Mouse (Mus musculus): ENCODE results near the gene Spred2. TPM values are rescaled to one million over a fixed set of nuclear protein-coding genes. Genes with fewer than 3 reads are reported as not detected.

The Spred2 gene
- total and polyA plus RNA-seq, 3 experiments, result 7.8 to 76.0 (median 25.9) TPM

- Histone ChIP-seq H3K36me3 (ENCODE audit: control insufficient read depth in 1 of 2, insufficient read depth in 2 of 2, low read length in 2 of 2) (no peaks in the 10 kb centered on the region; a peak in 1 of 4 replicates), H3K79me2 (ENCODE audit: control insufficient read depth, insufficient read depth, low read length, poor library complexity) (no peaks in the 10 kb centered on the region), H3K4me3 (ENCODE audit: control insufficient read depth in 1 of 2, insufficient read depth in 1 of 2, low read depth in 2 of 2, low read length in 2 of 2) (peak overlapping the region; percentile 21 to 58; a peak in 3 of 4 replicates), H3K9ac (ENCODE audit: control insufficient read depth, low read depth, low read length, poor library complexity, severe bottlenecking) (peak overlapping the region; percentile 29), H3K4me1 (ENCODE audit: control insufficient read depth in 1 of 2, insufficient read depth in 2 of 2, low read length in 2 of 2) (peaks cover 10 to 18% of the 10 kb centered on the region in 2 experiments; a peak in 3 of 4 replicates), H3K9me3 (replicated peaks; ENCODE audit: insufficient read depth, low read length) (no peaks in the 10 kb centered on the region), H3K27me3 (ENCODE audit: control insufficient read depth in 1 of 2, insufficient read depth in 2 of 2, low read length in 2 of 2) (no peaks in the 10 kb centered on the region), H3K27ac (ENCODE audit: control insufficient read depth, low read depth, low read length) (peak overlapping the region; percentile 5; the same call in 1 of the 2 replicates)
- peak; percentile 90 for DNase-seq (ENCODE audit: low read depth, low spot score)
- no peak for TF ChIP-seq KAT2A (conservative IDR thresholded peaks at IDR 0.05; ENCODE audit: low read depth, low read length)
- TF ChIP-seq RCOR1 (IDR thresholded peaks at IDR 0.05; ENCODE audit: low read depth, low read length), result no peak
- TF ChIP-seq ZC3H11A (IDR thresholded peaks at IDR 0.05; ENCODE audit: low read depth, low read length), result no peak
- TF ChIP-seq SIN3A (IDR thresholded peaks at IDR 0.05; ENCODE audit: low read length), result peak; percentile 56
- 0 out of 2 replicates have a peak, but pooled peaks have one; percentile 74 for TF ChIP-seq UBTF (IDR thresholded peaks at IDR 0.05; ENCODE audit: borderline replicate concordance, insufficient read depth, low read depth, low read length)
- TF ChIP-seq BHLHE40 (IDR thresholded peaks at IDR 0.05; ENCODE audit: borderline replicate concordance, low read depth, low read length), result peak; percentile 80; the same call in 1 of the 2 replicates
- no peak for TF ChIP-seq GATA1 (IDR thresholded peaks at IDR 0.05; ENCODE audit: low read depth, low read length)
- TF ChIP-seq TAL1 (IDR thresholded peaks at IDR 0.05; ENCODE audit: low read length), result no peak
- no peak for TF ChIP-seq CHD1 (IDR thresholded peaks at IDR 0.05; ENCODE audit: low read depth, low read length)
- TF ChIP-seq JUND (IDR thresholded peaks at IDR 0.05; ENCODE audit: low read depth, low read length), result peak; percentile 98
- TF ChIP-seq MEF2A (IDR thresholded peaks at IDR 0.05; ENCODE audit: extremely low read depth, insufficient replicate concordance, low read depth, low read length, poor library complexity, severe bottlenecking), result no peak
- no peak for TF ChIP-seq ZMIZ1 (IDR thresholded peaks at IDR 0.05; ENCODE audit: low read depth, low read length)
- TF ChIP-seq TCF12 (IDR thresholded peaks at IDR 0.05; ENCODE audit: low read depth, low read length), result no peak
- TF ChIP-seq CHD2 (IDR thresholded peaks at IDR 0.05; ENCODE audit: low read length), result no peak
- TF ChIP-seq ELF1 (IDR thresholded peaks at IDR 0.05; ENCODE audit: low read depth, low read length), result no peak
- TF ChIP-seq POLR2A (IDR thresholded peaks at IDR 0.05; ENCODE audit: control insufficient read depth in 1 of 2, insufficient read depth in 1 of 2, low read depth in 1 of 2, low read length in 2 of 2, poor library complexity in 1 of 2), result no peak
- TF ChIP-seq ZNF384 (IDR thresholded peaks at IDR 0.05; ENCODE audit: low read depth, low read length), result no peak
- TF ChIP-seq MAFK (IDR thresholded peaks at IDR 0.05; ENCODE audit: borderline replicate concordance, low read depth, low read length), result no peak
- peak; percentile 53; the same call in 1 of the 2 replicates for TF ChIP-seq MXI1 (IDR thresholded peaks at IDR 0.05; ENCODE audit: low read depth, low read length)
- no peak for TF ChIP-seq MYB (IDR thresholded peaks at IDR 0.05; ENCODE audit: low read depth, low read length)
- no peak for TF ChIP-seq E2F4 (IDR thresholded peaks at IDR 0.05; ENCODE audit: borderline replicate concordance, low read depth, low read length)
- TF ChIP-seq POLR2AphosphoS2 (IDR thresholded peaks at IDR 0.05; ENCODE audit: low read length), result no peak
- TF ChIP-seq NRF1 (IDR thresholded peaks at IDR 0.05; ENCODE audit: insufficient read depth, low read depth, low read length, poor library complexity, severe bottlenecking), result no peak
- no peak for TF ChIP-seq SMC3 (IDR thresholded peaks at IDR 0.05; ENCODE audit: low read depth, low read length)
- peak; percentile 69 to 90 for TF ChIP-seq USF2 (IDR thresholded peaks at IDR 0.05; ENCODE audit: borderline replicate concordance in 1 of 2, insufficient read depth in 1 of 2, low read depth in 1 of 2, low read length in 2 of 2)
- no peak for TF ChIP-seq GABPA (IDR thresholded peaks at IDR 0.05; ENCODE audit: low read depth, low read length)
- no peak for TF ChIP-seq CTCF (IDR thresholded peaks at IDR 0.05 in 2 of 3, conservative IDR thresholded peaks at IDR 0.05 in 1 of 3; ENCODE audit: control insufficient read depth in 1 of 3, insufficient read depth in 1 of 3, low read depth in 2 of 3, low read length in 3 of 3, poor library complexity in 1 of 3, severe bottlenecking in 1 of 3)
- TF ChIP-seq USF1 (IDR thresholded peaks at IDR 0.05; ENCODE audit: low read depth, low read length), result peak; percentile 98
- TF ChIP-seq MYC (IDR thresholded peaks at IDR 0.05; ENCODE audit: low read depth, low read length), result no peak
- TF ChIP-seq EP300 (IDR thresholded peaks at IDR 0.05; ENCODE audit: low read depth in 1 of 2, low read length in 2 of 2), result peak; percentile 24 to 31; a peak in 1 of 4 replicates
- TF ChIP-seq MAZ (IDR thresholded peaks at IDR 0.05; ENCODE audit: low read depth, low read length), result no peak
- TF ChIP-seq RAD21 (IDR thresholded peaks at IDR 0.05; ENCODE audit: low read depth, low read length), result no peak
- no peak for TF ChIP-seq NELFE (IDR thresholded peaks at IDR 0.05; ENCODE audit: low read depth, low read length)
- no peak for TF ChIP-seq ZKSCAN1 (IDR thresholded peaks at IDR 0.05; ENCODE audit: low read depth, low read length)
- no peak for TF ChIP-seq HCFC1 (IDR thresholded peaks at IDR 0.05; ENCODE audit: low read depth, low read length)
- peak; percentile 88 for TF ChIP-seq MAX (IDR thresholded peaks at IDR 0.05; ENCODE audit: low read length)
- peak; percentile 91 for TF ChIP-seq TBP (IDR thresholded peaks at IDR 0.05; ENCODE audit: low read depth, low read length)
Observed at GRCm38 (mm10) chr11:20035343-20035928, 111.3 kb downstream of the Spred2 start.
